Mouse (Mus musculus): ENCODE data around the gene Tfr2.

- no peak for TF ChIP-seq EP300 (IDR thresholded peaks at IDR 0.05; ENCODE audit: low read depth)
- TF ChIP-seq CTCF (IDR thresholded peaks at IDR 0.05; ENCODE audit: low read depth) = no peak
These were observed 19.8 kb upstream of the Tfr2 start for GRCm38 (mm10) chr5:137549840-137550239.
